Mouse (Mus musculus): ENCODE measurements around the gene Klhl31.

- TF ChIP-seq CTCF (IDR thresholded peaks at IDR 0.05; ENCODE audit: borderline replicate concordance, extremely low read depth, insufficient read depth, insufficient read length), result no peak
- no peak for TF ChIP-seq POLR2A (IDR thresholded peaks at IDR 0.05; ENCODE audit: borderline replicate concordance, extremely low read depth, insufficient read depth, insufficient read length, poor library complexity, severe bottlenecking)
Measured at GRCm38 (mm10) chr9:77695586-77695985, 59.3 kb downstream of the Klhl31 start.

All from brain, embryonic 14.5 days (tissue).